Mouse (Mus musculus): ENCODE measurements around the gene Chrm5. TPM values are rescaled to one million over a fixed set of nuclear protein-coding genes. Genes with fewer than 3 reads are reported as not detected.

Chrm5 gene
- polyA plus RNA-seq (2015; fragmentation: Nextera tagmentation; extraction: Ambion mirVana): 2.1 and 2.3 TPM in 2 replicates

DNA sequence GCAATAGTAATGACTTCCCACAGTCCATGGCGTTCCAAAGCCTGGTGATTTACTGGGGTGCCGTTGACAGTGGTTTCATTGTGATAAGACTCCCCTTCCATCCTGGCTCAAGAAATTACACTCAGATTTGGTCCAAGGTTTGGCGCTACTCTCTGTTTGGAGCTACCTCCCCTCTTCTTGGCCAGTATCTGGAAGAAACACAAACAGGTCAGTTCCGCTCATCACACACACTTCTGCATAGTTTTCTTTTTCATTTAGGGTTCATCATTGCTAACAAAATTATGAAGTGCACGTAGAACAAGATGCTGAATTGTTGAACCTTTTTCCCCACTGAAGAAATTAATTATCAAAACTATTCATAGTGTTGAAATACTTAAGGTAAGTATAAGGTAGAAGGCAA lies at the start of gene Chrm5:
Gene Chrm5, minus strand, starts transcription at position 101 of the 400 bp plus-strand sequence.

DNA sequence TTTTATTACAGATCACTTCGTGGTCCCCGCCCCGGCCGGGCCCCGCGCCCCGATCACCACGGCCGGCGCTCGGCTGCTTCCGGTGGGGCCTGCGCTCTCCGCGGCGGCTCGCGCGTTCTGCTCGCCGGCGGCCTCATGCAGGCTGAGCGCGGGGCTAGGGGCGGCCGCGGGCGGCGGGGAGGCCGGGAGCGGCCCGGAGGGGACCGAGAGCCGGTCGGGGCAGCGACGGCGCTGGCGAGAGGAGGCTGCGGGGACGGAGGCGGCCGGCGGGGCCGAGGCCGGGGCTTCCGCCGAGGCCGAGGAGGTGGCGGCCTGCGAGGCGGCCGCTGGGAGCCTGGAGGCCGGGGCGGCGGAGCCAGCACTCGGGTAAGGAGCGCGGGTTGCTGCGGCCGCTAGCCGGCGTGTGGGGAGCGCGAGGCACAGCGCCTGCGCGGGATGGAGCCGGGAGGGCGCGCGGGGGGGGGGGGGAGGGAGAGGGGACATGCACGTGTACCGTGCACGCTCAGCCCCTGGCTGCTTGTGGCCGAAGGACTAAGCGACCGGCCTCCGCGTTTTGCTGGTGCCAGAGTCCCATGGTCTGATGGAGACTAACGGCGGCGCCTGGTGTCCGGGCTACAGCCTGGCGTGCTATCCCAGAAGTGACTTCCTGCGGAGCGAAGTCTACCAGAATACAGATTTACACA lies 12.4 kb upstream of the Chrm5 start, which contains the start of gene Aven:
Gene Aven, plus strand, starts transcription at position 109 of the 683 bp plus-strand sequence.

DNA sequence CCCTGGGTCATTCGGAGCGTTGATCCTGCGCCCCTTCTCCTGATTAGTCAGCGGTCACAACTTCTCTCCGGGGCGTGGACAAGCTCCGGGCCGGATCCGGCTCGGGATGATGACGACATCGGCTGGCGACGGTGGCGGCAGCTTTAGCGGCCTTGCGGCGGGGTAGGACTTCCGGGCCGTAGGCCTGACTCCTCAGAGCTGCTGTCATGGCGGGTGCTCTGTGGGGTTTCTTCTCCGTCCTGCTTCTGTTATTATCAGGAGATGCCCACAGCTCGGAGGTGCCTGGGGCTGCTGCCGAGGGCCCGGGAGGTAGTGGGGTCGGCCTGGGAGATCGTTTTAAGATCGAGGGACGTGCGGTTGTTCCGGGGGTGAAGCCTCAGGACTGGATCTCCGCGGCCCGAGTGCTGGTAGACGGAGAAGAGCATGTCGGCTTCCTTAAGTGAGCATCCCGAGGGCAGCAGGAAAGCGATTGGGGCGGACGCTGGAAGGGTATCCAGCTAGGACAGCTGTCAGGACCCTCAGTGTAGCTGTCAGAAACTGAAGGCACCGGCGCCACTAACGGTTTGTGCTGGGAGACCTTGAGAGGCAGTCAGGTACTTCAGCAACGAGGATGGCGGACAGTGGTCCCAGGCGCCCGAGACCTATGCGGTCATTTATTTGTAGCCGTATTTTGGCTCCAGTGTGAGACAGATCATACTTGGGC lies 25.6 kb downstream of the Chrm5 start, which contains the start of gene Emc7:
Gene Emc7, plus strand, starts transcription at position 136 of the 703 bp plus-strand sequence.

Other genes with a start within 250 kb of the Chrm5 start
- gene Lpcat4, start 241.3 kb downstream of the Chrm5 start, polyA plus RNA-seq (2015; fragmentation: Nextera tagmentation; extraction: Ambion mirVana): 30.5 and 31.2 TPM in 2 replicates
- gene Nutm1, start 221.5 kb downstream of the Chrm5 start, polyA plus RNA-seq (2015; fragmentation: Nextera tagmentation; extraction: Ambion mirVana): 0.06 and 0.10 TPM in 2 replicates
- 192 and 212 TPM in 2 replicates for gene Nop10, start 218.8 kb downstream of the Chrm5 start, polyA plus RNA-seq (2015; fragmentation: Nextera tagmentation; extraction: Ambion mirVana)
- 12.4 and 14.3 TPM in 2 replicates for gene Slc12a6, start 214.9 kb downstream of the Chrm5 start, polyA plus RNA-seq (2015; fragmentation: Nextera tagmentation; extraction: Ambion mirVana)
- gene Gm21985, start 214.5 kb downstream of the Chrm5 start, polyA plus RNA-seq (2015; fragmentation: Nextera tagmentation; extraction: Ambion mirVana): not detected in 2 replicates
- 283 and 285 TPM in 2 replicates for gene Emc4, start 112.7 kb downstream of the Chrm5 start, polyA plus RNA-seq (2015; fragmentation: Nextera tagmentation; extraction: Ambion mirVana)
- gene Katnbl1, start 101.6 kb downstream of the Chrm5 start, polyA plus RNA-seq (2015; fragmentation: Nextera tagmentation; extraction: Ambion mirVana): 21.4 and 22.9 TPM in 2 replicates
- 39.1 and 42.8 TPM in 2 replicates for gene Emc7, start 25.8 kb downstream of the Chrm5 start, polyA plus RNA-seq (2015; fragmentation: Nextera tagmentation; extraction: Ambion mirVana)
- gene Aven, start 12.2 kb upstream of the Chrm5 start, polyA plus RNA-seq (2015; fragmentation: Nextera tagmentation; extraction: Ambion mirVana): 4.8 and 5.2 TPM in 2 replicates

Data from neural tube, postnatal 0 days (tissue).